Mouse (Mus musculus): ENCODE results near the gene Rnf25.

Rnf25 gene

DNA sequence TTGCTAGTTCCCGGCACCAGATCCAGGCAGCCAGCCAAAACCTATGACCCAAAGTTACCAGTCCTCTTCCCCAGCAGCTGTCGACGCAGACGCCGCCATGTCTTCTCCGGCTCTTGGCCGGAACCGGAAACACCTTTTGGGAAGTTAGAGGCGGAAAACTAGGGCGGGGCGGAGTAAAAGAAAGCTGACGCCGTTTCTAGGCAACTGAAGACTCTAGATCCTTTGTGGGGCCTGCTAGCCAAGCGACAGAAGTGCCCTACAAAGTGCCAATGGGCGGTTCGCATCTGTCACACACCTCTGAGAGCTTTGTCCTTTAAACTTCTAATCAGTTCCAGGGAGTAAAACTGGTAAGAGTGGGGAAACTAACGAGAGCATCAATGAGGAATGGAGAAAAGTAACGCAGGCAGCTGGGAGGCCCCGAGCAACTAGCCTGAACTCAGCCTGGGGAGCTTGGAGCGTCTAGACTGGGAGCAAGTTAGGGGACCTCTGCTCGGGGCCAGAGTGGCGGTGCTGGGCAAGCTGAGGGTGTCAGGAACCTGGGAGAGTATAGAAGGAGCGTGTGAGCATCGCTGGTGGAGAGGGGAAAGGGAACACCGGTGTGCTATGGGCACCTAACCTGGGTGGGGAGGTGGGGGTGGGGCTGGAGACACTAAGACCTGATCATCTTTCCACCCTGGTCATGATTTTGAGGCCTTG is at the start of gene Rnf25, which contains the start of gene Stk36:
Rnf25 (minus strand) TSS at position 131 of the 696 bp plus-strand sequence.
Stk36 (plus strand) TSS at position 179 of the 696 bp plus-strand sequence.
- peak; percentile 85 for DNase-seq

- peak; percentile 14 for DNase-seq
Measured at GRCm38 (mm10) chr1:74643926-74644325, 42.7 kb upstream of the Rnf25 start.

DNA sequence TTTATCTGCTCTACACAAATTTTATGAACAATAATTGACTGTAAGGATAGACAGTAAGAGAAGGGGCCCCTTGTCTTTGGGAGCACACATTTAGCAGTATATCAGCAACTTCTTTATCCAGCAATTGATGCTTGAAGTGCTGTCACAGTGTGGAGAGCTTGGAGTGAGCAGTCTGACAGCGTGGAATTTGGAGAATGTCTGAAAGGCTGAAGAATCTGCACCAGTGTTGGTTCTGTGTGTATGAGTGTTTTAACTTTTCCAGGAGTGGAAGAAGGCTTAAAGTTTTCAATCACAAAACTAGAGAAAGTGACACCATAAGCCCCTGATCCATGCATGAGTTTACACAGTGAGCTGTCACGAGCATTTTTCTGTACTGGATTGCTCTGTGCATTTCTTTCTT is 42.3 kb upstream of the Rnf25 start:
- no peak for DNase-seq

- DNase-seq = no peak
Measured at GRCm38 (mm10) chr1:74632734-74633133, 31.5 kb upstream of the Rnf25 start.

- peak; percentile 4 for DNase-seq
Measured at GRCm38 (mm10) chr1:74628001-74628400, 26.8 kb upstream of the Rnf25 start.

GRCm38 (mm10) chr1:74626076-74626475 is 24.9 kb upstream of the Rnf25 start:
- no peak for DNase-seq

DNA sequence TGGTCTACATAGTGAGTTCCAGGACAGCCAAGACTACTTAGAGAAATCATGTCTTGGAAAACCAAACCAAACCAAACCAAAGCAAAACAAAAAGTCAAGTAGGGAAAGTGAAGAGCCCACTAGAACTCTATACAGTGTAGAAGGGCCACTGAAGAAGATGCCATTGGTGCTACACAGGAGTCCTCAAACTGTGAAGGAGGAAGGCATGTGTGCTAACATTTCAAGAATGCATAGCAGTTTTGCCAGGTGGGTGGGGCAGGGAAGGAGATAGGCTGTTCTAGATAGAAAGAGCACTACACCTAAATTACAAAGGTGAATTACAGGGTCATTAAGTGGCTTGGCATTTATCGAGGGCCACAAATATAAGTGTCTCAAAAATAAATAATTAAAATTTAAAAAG is 23.0 kb upstream of the Rnf25 start:
- DNase-seq = peak; percentile 40

- DNase-seq = peak; percentile 4
Measured at GRCm38 (mm10) chr1:74600501-74601266, 513 bp downstream of the Rnf25 start.

GRCm38 (mm10) chr1:74594434-74594833 is 6.8 kb downstream of the Rnf25 start:
- no peak for DNase-seq

GRCm38 (mm10) chr1:74587773-74588445 is 13.3 kb downstream of the Rnf25 start, which contains the start of the genes Zfp142 and Bcs1l:
Zfp142 (minus strand) TSS chr1:74588246.
Bcs1l (plus strand) TSS chr1:74588289.
- DNase-seq = peak; percentile 99

- no peak for DNase-seq
Measured at GRCm38 (mm10) chr1:74587233-74587772, 13.9 kb downstream of the Rnf25 start.

- DNase-seq = no peak
Measured at GRCm38 (mm10) chr1:74584616-74585398, 16.4 kb downstream of the Rnf25 start.

DNA sequence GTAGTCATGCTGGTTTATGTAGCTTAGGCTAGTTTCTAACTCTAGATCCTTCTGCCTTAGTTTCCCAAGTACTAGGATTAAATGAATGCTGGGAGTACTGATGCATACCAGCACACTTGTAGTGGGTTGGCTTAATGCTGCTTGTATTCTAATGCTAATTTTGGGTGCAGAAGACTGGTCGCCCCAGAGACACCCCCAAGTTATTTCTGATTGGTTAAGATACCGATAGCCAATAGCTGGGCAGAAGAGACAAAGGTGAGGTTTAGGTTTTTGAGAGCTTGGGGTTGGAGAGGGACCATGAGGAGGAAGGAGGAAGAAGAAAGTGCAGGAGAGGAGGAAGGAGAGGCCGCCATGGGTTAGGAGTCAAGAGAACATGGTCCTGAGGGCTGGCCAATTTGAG is 18.6 kb downstream of the Rnf25 start:
- DNase-seq = no peak

DNA sequence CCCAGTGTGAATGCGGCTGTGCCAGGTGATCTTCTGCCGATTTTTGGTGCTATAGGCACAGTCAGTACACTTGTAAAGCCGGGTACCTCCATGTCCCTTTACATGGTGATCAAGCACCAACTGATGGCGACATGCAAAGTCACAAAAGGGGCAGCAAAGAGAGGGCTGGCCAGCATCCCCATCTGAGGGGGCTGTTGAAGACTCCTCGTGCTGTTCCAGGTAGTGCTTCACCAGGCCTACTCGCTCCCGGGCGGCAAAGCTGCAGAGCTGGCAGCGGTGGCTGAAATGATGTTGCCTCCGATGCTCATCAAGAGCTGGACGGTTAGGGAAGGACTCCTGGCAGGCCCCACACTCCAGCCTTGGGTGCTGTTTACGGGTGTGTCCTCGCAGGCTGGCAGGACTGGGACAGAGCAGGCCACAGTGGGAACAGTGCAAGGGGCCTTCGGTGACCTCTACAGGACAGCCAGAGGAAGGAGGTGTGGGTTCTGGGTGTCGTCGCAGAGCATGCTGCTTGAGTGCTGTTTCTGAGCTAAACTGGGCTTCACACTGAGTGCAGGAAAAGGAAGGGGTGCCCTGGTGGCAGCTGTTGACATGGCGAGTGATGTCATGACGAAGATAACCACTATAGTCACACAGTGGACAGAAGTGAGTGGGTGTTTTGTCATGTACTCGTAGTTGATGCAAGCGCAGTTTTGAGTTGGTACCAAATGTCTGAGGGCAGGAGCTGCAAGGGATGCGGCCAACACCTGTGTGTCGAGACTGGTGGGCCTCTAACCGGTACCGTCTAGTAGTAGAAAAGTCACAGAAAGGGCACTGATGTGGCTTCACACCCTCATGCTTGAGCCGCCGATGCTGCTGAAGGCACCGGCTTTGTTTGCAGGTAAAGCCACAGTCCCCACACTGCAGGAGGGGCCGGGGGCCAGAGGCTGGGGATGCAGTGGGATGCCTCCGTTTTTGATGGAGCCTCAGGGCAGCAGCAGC is 31.2 kb downstream of the Rnf25 start:
- no peak for DNase-seq

GRCm38 (mm10) chr1:74565834-74566233 is 35.4 kb downstream of the Rnf25 start:
- DNase-seq = no peak

GRCm38 (mm10) chr1:74559061-74559460 is 42.1 kb downstream of the Rnf25 start:
- DNase-seq = no peak

- no peak for DNase-seq
Measured at GRCm38 (mm10) chr1:74544184-74544583, 57.0 kb downstream of the Rnf25 start, which contains the start of gene Usp37. Usp37 (minus strand) TSS chr1:74544284.

All from lung, postnatal 14 days (tissue).